Mouse (Mus musculus): ENCODE results near the gene Olfr1051.
"Not testable (repeated sequence)": the region's sequence is repeated elsewhere in the genome, so short reads cannot be mapped to it uniquely, and the experiment has no call there.

The Olfr1051 gene

GRCm38 (mm10) chr2:86278988-86279387 is at the start of gene Olfr1051:
TSS of gene Olfr1051 (minus strand) at chr2:86279088.
- DNase-seq (ENCODE audit: low spot score) = not testable (repeated sequence)

GRCm38 (mm10) chr2:86315184-86315583 is 36.3 kb upstream of the Olfr1051 start, which contains the start of gene Olfr1053:
TSS of gene Olfr1053 (minus strand) at chr2:86315284.
- DNase-seq (ENCODE audit: low spot score) = no peak

- DNase-seq (ENCODE audit: low spot score) = no peak
Measured at GRCm38 (mm10) chr2:86292155-86292554, 13.3 kb upstream of the Olfr1051 start, which contains the start of gene Olfr1052. TSS of gene Olfr1052 (plus strand) at chr2:86292455.

DNA sequence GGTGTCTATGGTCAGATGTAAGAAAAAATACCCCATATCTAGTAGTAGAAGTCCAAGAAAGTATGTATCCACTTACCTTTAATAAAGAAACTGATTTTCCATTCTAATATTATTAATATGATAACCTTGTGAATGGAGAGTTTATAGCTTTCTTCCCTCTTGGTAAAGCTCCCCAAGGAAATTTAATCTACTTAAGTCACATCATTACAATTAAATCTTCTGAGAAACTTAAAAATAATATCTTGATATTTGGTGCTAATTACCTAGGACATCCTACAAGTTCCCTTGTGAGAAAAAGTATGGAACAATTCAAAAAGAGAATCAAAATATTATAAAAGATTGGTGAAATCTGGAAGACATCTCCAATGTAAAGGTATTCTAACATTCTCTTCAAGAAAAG is 20.7 kb downstream of the Olfr1051 start, which contains the start of gene Olfr1049:
Gene Olfr1049 (minus strand): TSS at position 101 of the 400 bp plus-strand sequence.
- not testable (repeated sequence) for DNase-seq (ENCODE audit: low spot score)

DNA sequence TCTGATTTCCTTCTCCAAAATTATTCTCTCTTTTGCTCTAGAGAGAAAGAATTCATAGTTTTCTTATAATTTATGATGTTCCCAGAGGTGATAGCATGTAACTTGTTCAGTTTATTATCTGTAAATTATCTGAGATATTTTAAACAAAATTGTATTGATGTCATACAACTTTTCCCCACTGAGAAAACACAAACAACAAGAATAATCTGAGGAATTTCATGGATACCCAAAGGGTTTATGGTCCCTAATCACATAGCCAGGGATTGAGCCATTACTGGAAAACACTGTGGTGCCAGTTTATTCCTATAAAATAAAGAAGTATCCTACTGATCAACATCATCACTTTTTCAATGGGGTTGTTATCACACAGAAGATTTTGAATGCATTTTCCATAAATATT is 38.7 kb downstream of the Olfr1051 start, which contains the start of gene Olfr1048:
Gene Olfr1048 (minus strand): TSS at position 101 of the 400 bp plus-strand sequence.
- DNase-seq (ENCODE audit: low spot score) = no peak

DNA sequence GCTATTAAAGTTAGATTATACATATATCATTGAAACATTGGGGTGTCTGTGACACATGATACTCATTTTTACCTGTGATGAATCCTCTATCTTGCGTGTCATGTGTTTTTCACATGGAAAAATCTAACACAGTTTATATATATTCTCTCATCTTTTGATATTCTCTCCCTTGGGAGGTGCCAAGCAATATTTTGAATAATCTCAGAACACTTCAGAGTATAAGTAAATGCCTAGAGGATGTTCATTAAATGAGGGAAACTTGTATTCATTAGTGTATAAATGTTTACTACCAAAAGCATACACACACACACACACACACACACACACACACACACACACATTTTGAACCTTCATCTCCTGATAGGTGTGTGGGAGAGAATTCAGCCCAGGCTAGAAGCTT is 47.6 kb downstream of the Olfr1051 start, which contains the start of gene Olfr1047:
Gene Olfr1047 (minus strand): TSS at position 101 of the 400 bp plus-strand sequence.
- no peak for DNase-seq (ENCODE audit: low spot score)
